15 mouse cellular contexts compared by ENCODE assay signal in the genomic region with DNA sequence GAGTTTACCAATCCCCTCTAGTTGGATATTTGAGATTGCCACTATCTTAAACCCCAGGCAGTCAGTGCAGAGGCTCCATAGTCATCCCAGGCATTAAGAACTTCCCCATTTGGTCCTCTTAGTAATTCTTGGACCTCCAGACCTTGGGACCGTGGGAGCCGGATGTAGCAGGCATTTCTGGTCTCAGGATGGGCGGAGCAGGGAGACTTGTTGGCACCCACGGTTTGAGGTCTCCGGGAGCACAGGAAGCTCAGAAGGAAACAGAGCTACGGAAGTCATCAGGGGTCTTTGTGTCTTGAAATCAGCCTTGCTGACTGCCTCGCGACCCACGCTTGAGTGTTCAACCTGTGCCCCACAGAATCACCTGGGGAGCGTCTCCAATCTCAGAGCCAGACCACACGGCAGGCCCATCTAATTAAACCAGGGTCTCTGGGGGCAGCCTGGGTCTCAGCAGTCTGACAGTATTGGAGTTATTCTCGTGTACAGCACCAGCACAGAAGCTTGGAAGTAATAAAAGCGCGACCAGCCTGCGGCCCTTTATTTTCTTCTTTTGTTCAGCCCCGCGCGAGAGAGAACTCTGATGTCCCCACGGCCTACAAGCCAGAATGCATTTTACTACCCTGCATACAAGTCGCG. TPM values are rescaled to one million over a fixed set of nuclear protein-coding genes. Genes with fewer than 3 reads are reported as not detected.
A peak's percentile ranks its signal among the peaks of the same experiment; 100 is the strongest.
DNase-seq lines count a peak whose midpoint lies in the region; ATAC-seq lines count a peak whose summit lies in the region.
"Had no signal": no experiment of that assay in that cellular context is flagged by ENCODE, and none has a peak within 500 bp of the region (broad histone marks: within the 10 kb centered on the region; RNA-seq: fewer than 3 reads in every experiment).

No protein-coding gene starts in this region.

- DNase-seq in kidney, adult 8-10 months, result peak; percentile 44 to 50
- peak; percentile 61 to 68 for DNase-seq in kidney, postnatal 36 days
- no peak for DNase-seq in heart, postnatal 14 days
- no peak for DNase-seq in B cell, adult 2 months
- DNase-seq: cerebellum, postnatal 10 days; gastrocnemius, postnatal 10 days had no signal

- H3K4me3 ChIP-seq in midbrain, embryonic 12.5 days, result no peak overlapping the region
- no peak overlapping the region for H3K4me3 ChIP-seq in midbrain, embryonic 15.5 days
- H3K4me3 ChIP-seq in neural tube, embryonic 14.5 days (ENCODE audit: low read depth, low read length), result no peak overlapping the region
- H3K4me3 ChIP-seq: embryonic facial prominence, embryonic 13.5 days; heart, embryonic 13.5 days; limb, embryonic 15.5 days had no signal

- H3K9ac ChIP-seq in midbrain, embryonic 12.5 days (replicated peaks), result no peak overlapping the region
- no peak overlapping the region for H3K9ac ChIP-seq in midbrain, embryonic 15.5 days
- H3K9ac ChIP-seq in neural tube, embryonic 14.5 days (replicated peaks; ENCODE audit: low read depth, low read length), result no peak overlapping the region
- H3K9ac ChIP-seq: embryonic facial prominence, embryonic 13.5 days; heart, embryonic 13.5 days; limb, embryonic 15.5 days had no signal

- peaks cover 7% of the 10 kb centered on the region; the same call in 1 of the 2 replicates for H3K4me1 ChIP-seq in midbrain, embryonic 12.5 days
- H3K4me1 ChIP-seq in midbrain, embryonic 15.5 days, result peaks cover 12% of the 10 kb centered on the region
- H3K4me1 ChIP-seq in neural tube, embryonic 14.5 days (ENCODE audit: control insufficient read depth, insufficient read depth, low read length), result peaks cover 10% of the 10 kb centered on the region; the same call in 1 of the 2 replicates

- H3K4me2 ChIP-seq in midbrain, embryonic 12.5 days (replicated peaks), result no peak overlapping the region
- no peak overlapping the region for H3K4me2 ChIP-seq in midbrain, embryonic 15.5 days
- no peak overlapping the region for H3K4me2 ChIP-seq in neural tube, embryonic 14.5 days (ENCODE audit: low read depth, low read length)
- H3K4me2 ChIP-seq: embryonic facial prominence, embryonic 13.5 days; heart, embryonic 13.5 days; limb, embryonic 15.5 days had no signal

- H3K27ac ChIP-seq in midbrain, embryonic 12.5 days (replicated peaks), result peak overlapping the region; percentile 27; the same call in 1 of the 2 replicates
- no peak overlapping the region for H3K27ac ChIP-seq in midbrain, embryonic 15.5 days
- no peak overlapping the region for H3K27ac ChIP-seq in neural tube, embryonic 14.5 days (ENCODE audit: low read depth, low read length)
- H3K27ac ChIP-seq: embryonic facial prominence, embryonic 13.5 days; heart, embryonic 13.5 days; limb, embryonic 15.5 days; stomach, postnatal 0 days had no signal

- intact Hi-C loops in heart, postnatal 14 days (cut with DNase I), result no loop called here

- WGBS in midbrain, embryonic 12.5 days, result 59% methylated on average over 21 of the region's 21 CpGs
- 48% methylated on average over 21 of the region's 21 CpGs for WGBS in midbrain, embryonic 15.5 days
- 26% methylated on average over 21 of the region's 21 CpGs for WGBS in neural tube, embryonic 14.5 days

- no peaks in the 10 kb centered on the region for H3K36me3 ChIP-seq in midbrain, embryonic 12.5 days
- H3K36me3 ChIP-seq in midbrain, embryonic 15.5 days (replicated peaks), result no peaks in the 10 kb centered on the region
- H3K36me3 ChIP-seq in neural tube, embryonic 14.5 days (ENCODE audit: control insufficient read depth, insufficient read depth, low read length), result no peaks in the 10 kb centered on the region
- H3K36me3 ChIP-seq: embryonic facial prominence, embryonic 13.5 days; heart, embryonic 13.5 days; limb, embryonic 15.5 days had no signal

- no peak for ATAC-seq in midbrain, embryonic 12.5 days (ENCODE audit: low FRiP score, low read depth)
- no peak for ATAC-seq in midbrain, embryonic 15.5 days (replicated peaks)
- peak; percentile 32; the same call in 1 of the 2 replicates for ATAC-seq in neural tube, embryonic 14.5 days (ENCODE audit: low read depth)
- ATAC-seq: forebrain, embryonic 14.5 days had no signal

- no peaks in the 10 kb centered on the region; the same call in 1 of the 2 replicates for H3K9me3 ChIP-seq in midbrain, embryonic 12.5 days
- no peaks in the 10 kb centered on the region for H3K9me3 ChIP-seq in midbrain, embryonic 15.5 days
- H3K9me3 ChIP-seq in neural tube, embryonic 14.5 days (ENCODE audit: control insufficient read depth, low read length), result no peaks in the 10 kb centered on the region
- H3K9me3 ChIP-seq: embryonic facial prominence, embryonic 13.5 days; heart, embryonic 13.5 days; limb, embryonic 15.5 days had no signal

- H3K27me3 ChIP-seq in midbrain, embryonic 12.5 days, result no peaks in the 10 kb centered on the region
- no peaks in the 10 kb centered on the region for H3K27me3 ChIP-seq in midbrain, embryonic 15.5 days (replicated peaks)
- H3K27me3 ChIP-seq in neural tube, embryonic 14.5 days (ENCODE audit: control insufficient read depth, insufficient read depth, low read length), result no peaks in the 10 kb centered on the region
- H3K27me3 ChIP-seq: heart, embryonic 13.5 days had no signal

RNA-seq across cellular contexts. Expression of a gene that starts 24.9 kb away (rescaled TPM):
- polyA plus RNA-seq in midbrain, embryonic 12.5 days (2016; fragmentation: Nextera tagmentation; extraction: Ambion mirVana), result 67.6 and 71.9 TPM in 2 replicates
- polyA plus RNA-seq in midbrain, embryonic 15.5 days (2015; fragmentation: Nextera tagmentation; extraction: Ambion mirVana), result 25.4 and 27.7 TPM in 2 replicates
- polyA plus RNA-seq in neural tube, embryonic 14.5 days (2014; fragmentation: Nextera tagmentation; extraction: Ambion mirVana), result 18.1 and 21.4 TPM in 2 replicates
- total RNA-seq in heart, postnatal 14 days (2021), result under 1 TPM; 0.96 to 1.00 TPM
- total RNA-seq: megakaryocyte progenitor cell, adult 5-6 weeks had no signal

RNA-seq across cellular contexts. Expression of a gene that starts 25.4 kb away (rescaled TPM):
- 17.4 and 20.9 TPM in 2 replicates for polyA plus RNA-seq in midbrain, embryonic 12.5 days (2016; fragmentation: Nextera tagmentation; extraction: Ambion mirVana)
- 12.4 and 13.9 TPM in 2 replicates for polyA plus RNA-seq in midbrain, embryonic 15.5 days (2015; fragmentation: Nextera tagmentation; extraction: Ambion mirVana)
- 3.2 and 7.4 TPM in 2 replicates for polyA plus RNA-seq in neural tube, embryonic 14.5 days (2014; fragmentation: Nextera tagmentation; extraction: Ambion mirVana)
- total RNA-seq in heart, postnatal 14 days (2021), result 1 to 10 TPM; 6.1 to 7.5 TPM

Comparison
In these comparisons a context has a peak if more than half of its experiments do, and no peak if none do; other contexts are left out.
1. DNase-seq: peak in kidney, adult 8-10 months (2 of 2) and kidney, postnatal 36 days (2 of 2); none in heart, postnatal 14 days (0 of 2) and B cell, adult 2 months (0 of 2).